Mouse (Mus musculus) gastrocnemius, adult 8-10 months (tissue): Measurements from ENCODE around the gene Armh4. TPM values are rescaled to one million over a fixed set of nuclear protein-coding genes. Genes with fewer than 3 reads are reported as not detected.

Experiments
- DNase-seq, 2 experiments: peaks; one replicate each; pipeline ENCODE4 v3.0.0; 2022; ENCODE audit warnings: low spot score in 2 of 2
- total RNA-seq, 4 experiments: library from RNA; stranded (reverse); gene quantifications; 2 replicates each; pipeline ENCODE4 v1.2.4; 2022

Armh4 gene
- total RNA-seq, 4 experiments from 2014 or later: 0.70 to 0.99 (median 0.75) TPM

- DNase-seq: no peak
Observed at GRCm38 (mm10) chr14:49738441-49739088, 44.6 kb downstream of the Armh4 start.

GRCm38 (mm10) chr14:49733950-49734349 is 49.2 kb downstream of the Armh4 start:
- DNase-seq: no peak

- DNase-seq: no peak
Observed at GRCm38 (mm10) chr14:49723361-49724054, 59.7 kb downstream of the Armh4 start.

DNA sequence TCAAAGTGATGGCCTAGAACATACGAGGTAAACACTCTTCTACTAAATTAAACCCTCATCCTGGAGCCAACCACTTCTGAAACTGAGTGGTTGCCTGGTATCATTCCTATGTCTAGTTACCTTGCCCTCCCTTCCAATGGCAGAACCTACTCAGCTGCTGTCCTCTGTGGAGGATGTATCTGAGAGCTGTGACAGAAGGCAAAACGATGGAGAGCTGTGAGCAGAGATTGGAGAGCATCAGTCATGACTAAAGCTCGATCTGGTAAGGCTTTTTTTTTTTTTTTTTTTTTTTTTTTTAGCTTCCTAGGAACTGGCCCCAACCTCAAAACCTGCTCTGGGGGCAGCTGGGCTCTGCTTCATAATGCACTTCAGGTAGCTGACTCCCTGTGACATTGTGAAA is 60.4 kb downstream of the Armh4 start:
- DNase-seq: no peak

DNA sequence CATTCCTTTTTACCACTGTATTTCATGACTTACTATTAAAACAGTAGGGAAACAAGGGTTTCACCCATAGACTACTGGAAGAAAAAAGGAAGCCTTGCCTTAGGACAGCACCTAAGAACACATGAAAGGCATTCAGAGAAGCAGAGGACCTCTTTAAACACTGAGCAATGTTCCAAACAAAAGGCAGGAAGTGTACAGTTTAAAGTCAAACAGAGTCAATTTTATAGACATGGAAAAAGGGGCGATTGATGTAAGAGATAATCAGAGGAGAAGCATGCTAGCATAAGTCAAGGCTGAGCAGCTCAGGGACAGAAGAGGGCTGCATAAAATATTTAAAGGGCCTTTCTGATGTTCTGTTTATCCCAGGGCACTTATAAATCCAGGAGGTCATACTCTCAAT is 61.9 kb downstream of the Armh4 start:
- no peak for DNase-seq

GRCm38 (mm10) chr14:49719678-49720077 is 63.5 kb downstream of the Armh4 start:
- DNase-seq: no peak

DNA sequence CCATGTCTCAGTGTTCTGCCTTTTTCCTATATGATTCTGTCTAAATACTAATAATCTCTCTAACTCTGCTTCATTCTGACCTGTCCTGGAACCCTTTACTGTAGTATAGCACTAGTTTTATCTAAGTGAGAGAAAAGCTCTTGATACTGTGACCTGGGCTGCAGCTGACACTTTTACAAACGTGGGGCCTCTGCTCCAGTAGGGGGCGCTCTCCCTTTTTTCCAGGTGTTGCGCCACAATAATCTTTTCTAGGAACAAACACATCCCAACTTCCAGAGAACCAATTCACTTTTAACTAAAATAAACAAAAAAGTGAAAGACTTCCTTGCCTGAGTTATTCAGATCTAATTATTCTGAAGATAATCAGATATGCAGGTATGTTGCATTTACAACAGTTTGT is 72.2 kb downstream of the Armh4 start:
- no peak for DNase-seq

- DNase-seq: no peak
Observed at GRCm38 (mm10) chr14:49703432-49704200, 79.6 kb downstream of the Armh4 start.

DNA sequence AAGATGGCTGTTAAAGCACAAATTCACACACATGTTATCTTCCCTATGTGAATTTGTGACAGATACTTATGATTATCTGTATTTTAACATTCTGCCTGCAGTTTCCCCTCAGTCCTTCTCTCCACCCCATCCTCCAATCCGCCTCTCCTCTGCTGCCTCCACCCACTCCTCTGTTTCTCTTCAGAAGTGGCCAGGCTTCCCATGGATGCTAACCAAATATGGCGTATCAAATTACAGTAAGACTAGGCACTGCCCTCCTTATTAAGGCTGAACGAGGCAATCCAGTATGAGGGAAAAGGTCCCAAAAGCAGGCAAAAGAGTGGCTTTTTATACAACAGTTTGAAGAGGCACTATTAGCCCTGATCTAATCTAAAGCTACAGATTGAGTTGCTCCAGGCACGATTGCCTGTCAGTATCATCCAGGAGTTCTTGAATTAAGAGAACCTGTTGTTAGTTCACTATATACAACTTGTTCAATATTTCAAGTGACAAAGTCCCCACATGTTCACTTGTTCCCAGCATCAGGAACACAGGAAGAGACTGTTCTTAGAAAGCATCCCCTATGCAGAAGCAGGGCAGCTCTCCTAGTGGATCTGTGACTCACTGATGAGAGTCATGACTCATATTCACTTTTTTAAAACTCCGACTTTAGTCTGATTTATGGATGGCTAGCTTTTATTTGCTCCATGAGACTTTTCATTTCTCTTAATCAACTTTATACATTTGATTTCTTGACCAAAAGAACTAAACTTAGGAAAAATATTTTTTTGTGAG is 103.5 kb downstream of the Armh4 start:
- no peak for DNase-seq

DNA sequence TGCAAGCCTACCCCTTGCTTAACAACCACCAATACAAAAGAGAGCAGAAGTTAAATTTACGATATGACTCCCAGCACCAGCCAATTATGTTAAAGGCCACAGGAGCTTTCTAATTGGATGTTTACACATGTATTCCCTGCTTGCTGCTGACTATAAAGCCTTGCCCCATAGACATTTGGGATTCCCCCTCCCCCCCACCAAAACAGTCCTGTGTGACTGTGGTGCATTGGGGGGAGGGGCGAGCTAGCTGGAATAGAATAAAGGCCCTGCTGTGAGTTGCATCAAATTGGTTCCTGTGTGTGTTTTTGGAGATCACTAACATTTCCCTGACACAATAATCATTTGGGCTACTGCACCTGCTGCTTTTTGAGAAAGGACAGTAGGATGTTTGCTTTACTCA is 106.6 kb downstream of the Armh4 start:
- no peak for DNase-seq

DNA sequence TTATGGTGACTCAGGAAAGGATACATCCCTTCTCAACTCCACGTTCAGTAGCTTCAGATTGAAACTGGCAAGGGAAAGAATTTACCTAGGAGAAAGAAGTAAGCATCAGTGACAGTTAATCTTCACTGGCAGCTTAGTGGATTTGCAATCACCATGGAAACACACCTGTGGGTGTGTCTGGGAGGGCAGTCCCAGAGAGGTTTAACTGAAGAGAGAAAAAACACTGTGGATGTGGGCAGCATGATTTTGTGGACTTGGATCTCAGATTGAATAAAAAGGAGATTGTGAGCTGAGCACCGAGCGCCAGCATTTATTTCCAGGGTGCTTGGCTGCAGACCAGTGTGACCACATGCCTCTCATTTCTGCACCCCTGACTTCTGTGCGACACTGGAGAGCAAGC is 122.7 kb downstream of the Armh4 start:
- no peak for DNase-seq

- DNase-seq: no peak
Observed at GRCm38 (mm10) chr14:49649191-49649590, 134.0 kb downstream of the Armh4 start.

DNA sequence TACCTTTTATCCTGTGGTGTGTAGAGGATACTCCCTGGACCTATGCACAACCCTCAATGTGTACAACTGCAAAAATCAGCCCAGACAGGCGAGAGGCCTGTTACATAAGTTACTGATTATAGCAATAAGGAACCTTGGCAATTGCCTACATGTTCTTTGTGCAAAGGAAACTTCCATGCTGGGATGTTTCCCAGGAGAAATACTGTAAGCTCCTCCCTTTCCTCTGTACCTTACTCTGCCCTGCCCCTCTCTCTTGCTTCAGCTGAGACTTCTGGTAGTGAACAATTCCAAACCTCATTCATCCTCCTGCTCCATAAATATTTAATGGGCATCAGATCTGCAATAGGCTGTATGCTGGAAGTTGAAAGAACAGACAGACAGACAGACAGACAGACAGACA is 145.8 kb downstream of the Armh4 start:
- no peak for DNase-seq

DNA sequence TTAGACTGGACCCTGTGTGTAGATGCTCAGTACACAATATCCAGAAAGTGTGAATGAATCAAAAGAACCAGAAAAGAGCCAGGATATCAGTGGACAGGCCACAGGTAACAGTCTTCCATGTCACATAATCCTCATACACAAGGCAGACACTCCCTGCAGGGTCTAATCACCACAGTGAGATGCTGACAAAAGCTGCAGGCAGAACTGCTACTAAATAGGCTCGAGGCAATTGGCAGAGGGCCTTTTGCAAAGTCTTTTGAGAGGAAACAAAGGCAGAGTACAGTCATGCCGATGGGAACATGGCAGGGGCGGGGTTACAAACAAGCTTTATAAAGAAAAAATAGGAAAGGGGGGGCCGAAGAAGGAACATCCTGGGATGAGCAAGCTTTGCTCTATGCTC is 157.1 kb downstream of the Armh4 start:
- no peak for DNase-seq

Other genes with a start within 250 kb of the Armh4 start
- gene Olfr722, start 118.6 kb upstream of the Armh4 start, total RNA-seq: not detected
- gene Olfr723, start 148.4 kb upstream of the Armh4 start, total RNA-seq: not detected
- gene Olfr724, start 179.9 kb upstream of the Armh4 start, total RNA-seq: not detected